Mouse (Mus musculus) right cerebral cortex, adult 18-20 months (tissue): ENCODE results near the gene 1190005I06Rik.
"Not testable (repeated sequence)": the region's sequence is repeated elsewhere in the genome, so short reads cannot be mapped to it uniquely, and the experiment has no call there.

Experiments used
- DNase-seq: peaks from one replicate; pipeline ENCODE4 v3.0.0; 2022; ENCODE audit warnings: mixed read lengths

1190005I06Rik gene

GRCm38 (mm10) chr8:120647532-120647931 is at the start of gene 1190005I06Rik:
Gene 1190005I06Rik, minus strand, starts transcription at chr8:120647632.
- DNase-seq = no peak

DNA sequence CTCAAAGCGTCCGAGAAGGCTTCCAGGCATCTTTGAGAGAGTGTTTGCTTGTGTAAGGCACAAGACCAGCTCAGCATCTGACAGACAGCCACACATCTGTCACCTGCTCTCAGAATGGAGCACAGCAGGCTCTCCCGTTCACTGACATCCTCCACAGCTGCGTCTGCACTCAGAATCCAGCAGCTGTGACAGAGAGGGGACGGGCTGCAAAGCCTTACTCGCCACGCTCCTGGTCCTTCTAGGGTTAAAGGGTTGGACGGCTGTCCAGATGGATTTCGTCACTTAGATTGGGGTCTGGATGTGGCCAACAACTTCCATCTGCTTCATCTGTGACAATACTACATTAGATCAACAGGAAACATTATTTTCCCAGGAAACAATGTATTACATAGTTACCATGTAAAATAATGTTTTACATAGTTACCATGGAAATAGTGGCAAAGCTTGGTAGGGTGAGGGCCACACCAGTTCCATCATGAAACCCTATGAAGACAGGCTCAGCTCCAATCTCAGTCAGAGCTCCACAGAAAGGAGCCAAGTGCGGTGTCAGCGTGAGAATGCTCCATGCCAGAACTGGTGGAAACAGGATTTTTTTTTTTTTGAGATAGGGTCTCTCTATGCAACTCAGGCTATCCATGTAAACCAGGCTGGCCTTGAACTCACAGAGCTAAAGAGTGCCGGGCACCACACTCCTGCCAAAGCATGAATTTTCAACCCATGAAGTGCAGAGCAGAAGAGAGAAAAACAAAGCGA is 49.1 kb upstream of the 1190005I06Rik start:
- DNase-seq = no peak

GRCm38 (mm10) chr8:120693861-120694493 is 46.5 kb upstream of the 1190005I06Rik start:
- DNase-seq = no peak

DNA sequence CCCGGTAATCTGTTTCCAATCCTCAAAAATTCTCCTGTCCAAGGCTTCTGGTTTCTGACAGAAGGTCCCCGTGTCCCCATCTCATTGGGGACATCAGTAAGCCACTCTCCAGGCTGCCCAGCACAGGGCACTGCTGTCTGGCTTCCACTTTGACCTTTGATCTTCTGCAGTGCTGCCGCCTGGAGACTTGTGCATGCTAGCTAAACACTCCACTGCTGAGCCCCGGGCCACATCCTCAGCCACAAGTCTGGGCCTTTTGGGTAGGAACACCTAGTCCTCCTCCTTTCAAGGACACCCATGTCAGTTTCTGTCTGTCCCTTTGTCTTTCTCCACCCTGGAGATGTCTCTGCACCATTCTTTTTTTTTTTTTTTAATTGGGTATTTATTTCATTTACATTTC is 45.5 kb upstream of the 1190005I06Rik start:
- no peak for DNase-seq

GRCm38 (mm10) chr8:120688511-120688910 is 41.1 kb upstream of the 1190005I06Rik start:
- DNase-seq = no peak

DNA sequence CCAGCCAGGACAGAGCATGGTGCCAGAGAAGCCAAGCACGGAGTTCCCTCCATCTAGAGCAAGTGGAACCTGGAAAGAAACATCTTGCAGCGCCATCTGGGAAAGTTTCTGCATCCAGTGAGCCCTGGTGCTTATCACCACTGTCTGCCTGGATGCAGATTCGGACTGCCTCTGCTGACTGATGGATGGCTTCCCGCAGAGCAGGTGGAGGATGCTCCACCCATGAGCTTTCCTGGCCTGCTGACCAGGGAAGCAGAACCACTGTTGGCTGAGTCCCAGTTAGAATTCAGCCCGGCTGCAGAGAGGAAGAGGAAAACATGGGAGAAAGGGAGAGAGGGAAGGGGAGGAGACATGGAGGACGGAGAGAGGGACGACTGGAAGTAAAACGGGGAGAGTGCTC is 40.4 kb upstream of the 1190005I06Rik start:
- no peak for DNase-seq

DNA sequence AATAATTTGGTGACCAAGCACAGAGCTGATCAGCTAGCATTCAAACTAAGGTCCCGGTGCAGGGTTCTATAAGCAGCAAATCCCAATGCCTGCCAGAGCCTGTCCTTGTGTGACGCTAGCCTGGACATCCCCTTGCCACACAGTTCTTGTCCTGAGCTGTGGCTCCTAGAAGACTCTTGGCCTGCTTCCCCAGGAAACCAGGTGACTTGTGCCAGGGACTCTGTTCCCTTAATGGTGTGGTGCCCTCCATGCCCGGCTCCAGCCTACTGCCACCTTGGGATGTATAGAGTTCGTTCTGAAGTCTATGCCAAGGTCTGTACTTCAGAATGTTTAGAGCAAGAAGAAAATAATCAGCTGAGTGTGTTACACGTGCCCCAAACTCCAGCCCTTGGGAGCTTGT is 39.1 kb upstream of the 1190005I06Rik start:
- DNase-seq = no peak

- DNase-seq = no peak
Observed at GRCm38 (mm10) chr8:120686051-120686450, 38.6 kb upstream of the 1190005I06Rik start.

DNA sequence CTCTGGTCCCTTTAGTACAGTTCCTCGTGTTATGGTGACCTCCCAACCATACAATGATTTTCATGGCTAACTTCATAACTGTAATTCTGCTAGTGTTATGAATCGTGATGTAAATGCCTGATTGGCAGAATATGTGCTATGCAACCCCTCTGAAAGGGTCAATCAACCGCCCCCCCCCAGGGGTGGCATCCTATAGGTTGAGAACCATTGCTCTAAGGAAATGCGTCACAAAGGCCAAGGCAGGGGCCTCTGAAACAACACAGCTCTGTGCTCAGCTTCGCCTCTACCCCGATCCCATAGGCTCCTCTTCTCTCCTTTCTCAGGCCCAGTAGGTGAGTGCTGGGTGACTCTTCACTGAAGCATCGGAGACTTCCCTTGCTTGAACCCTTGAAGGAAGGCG is 38.2 kb upstream of the 1190005I06Rik start:
- no peak for DNase-seq

DNA sequence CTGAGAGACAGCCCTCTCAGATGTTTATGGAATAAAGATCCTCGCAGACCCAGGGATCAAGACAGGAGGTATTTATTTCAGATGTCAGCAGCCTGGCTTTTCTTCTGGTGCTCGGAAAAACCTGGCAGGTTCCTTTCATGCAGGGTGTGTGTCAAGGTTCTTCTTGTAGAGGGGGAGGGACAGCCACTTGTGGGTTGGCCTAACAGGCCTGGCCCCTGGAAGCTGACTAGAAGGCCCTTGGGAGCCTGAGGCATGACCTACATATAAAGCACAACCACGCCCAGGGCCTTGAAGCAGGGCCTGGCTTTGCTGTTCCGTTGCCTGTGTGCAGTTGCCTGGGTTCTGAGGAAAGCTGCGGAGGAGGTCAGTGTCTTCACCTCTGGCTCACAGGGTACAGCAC is 37.7 kb upstream of the 1190005I06Rik start:
- no peak for DNase-seq

- DNase-seq = no peak
Observed at GRCm38 (mm10) chr8:120684082-120684481, 36.6 kb upstream of the 1190005I06Rik start.

DNA sequence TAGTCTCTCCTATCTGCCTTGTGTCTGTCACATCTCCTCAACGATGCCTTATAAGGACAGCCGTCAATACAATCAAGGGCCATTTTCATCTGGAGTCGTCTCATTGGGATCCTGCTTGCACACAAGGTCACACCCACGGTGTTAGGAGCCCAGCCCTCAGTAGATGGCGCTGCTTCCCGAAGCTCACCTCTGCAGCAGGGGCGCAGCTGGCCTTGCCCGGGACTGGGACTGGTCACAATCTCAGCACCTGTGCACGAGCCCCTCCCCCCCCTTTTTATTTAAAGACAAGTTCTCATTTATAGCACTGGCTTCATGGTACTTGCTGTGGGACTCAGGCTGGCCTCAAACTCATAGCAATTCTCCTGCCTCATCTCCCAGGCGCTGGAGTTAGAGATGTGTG is 36.2 kb upstream of the 1190005I06Rik start:
- no peak for DNase-seq

DNA sequence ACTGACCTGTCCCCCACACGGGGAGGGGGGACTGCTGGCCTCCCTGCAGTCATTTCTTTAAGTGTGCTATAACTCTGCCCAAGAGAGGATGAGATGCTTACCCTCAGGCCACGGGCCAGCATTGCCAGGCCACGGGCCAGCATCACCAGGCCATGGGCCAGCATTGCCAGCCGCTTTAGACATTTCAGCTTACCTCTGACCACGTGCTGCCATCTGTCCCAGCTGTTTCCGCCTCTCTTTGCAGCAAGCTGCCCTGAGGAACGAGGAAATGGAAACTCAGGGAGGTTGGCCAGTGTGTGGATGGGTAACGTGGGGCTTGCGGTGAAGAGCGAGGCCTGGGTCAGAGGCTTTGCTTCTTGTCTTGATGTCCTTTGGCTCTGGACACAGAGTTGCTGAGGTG is 33.7 kb upstream of the 1190005I06Rik start:
- DNase-seq = no peak

DNA sequence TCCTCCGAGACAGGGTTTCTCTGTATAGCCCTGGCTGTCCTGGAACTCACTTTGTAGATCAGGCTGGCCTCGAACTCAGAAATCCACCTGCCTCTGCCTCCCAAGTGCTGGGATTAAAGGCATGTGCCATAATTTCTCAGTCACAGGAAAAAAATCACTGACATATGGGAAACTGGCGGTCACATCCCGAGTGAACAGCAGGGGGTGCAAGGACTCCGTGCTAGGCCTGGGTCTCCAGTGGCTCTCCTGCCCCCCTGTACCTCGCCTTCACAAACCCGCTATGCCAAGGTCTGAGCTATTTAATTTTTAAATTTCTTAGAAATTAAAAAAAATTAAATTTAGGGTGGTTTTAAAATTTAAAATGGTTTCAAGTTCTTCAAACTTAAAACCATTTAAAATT is 33.0 kb upstream of the 1190005I06Rik start:
- DNase-seq = not testable (repeated sequence)

DNA sequence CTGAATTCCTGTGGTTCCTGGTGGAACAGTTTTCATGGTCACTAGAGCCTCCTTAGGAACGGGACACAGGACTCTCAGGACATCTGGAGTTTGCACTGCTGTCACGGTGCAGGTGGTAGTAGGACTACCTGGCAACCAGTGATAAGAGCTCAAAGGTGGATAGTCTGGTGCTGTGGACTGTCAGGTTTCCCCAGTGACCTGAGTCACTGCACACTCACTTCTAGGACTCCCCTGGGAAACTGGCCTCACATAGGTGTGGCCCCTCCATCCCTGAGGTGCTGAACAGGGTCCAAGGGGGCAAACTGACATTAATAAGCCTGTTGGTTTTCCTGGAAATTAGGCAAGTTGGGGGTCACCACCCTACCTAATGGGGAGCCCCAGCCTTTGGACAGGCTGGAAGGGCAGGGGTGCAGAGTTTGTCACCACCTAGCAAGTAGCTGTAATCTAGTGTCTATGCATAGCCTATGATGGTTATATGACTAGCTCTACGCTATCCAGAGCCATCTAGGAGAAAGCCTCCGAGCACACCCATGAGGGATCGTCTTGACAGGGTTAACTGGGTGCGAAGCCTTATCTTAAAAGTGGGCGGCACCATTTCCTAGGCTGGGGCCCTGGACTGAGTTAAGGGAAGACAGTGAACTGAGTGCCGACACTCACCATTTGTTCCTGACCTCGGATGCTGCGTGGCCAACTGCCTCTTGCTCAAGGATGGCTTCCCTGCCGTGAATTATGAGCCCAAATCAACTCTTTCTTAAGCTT is 32.4 kb upstream of the 1190005I06Rik start:
- DNase-seq = no peak

DNA sequence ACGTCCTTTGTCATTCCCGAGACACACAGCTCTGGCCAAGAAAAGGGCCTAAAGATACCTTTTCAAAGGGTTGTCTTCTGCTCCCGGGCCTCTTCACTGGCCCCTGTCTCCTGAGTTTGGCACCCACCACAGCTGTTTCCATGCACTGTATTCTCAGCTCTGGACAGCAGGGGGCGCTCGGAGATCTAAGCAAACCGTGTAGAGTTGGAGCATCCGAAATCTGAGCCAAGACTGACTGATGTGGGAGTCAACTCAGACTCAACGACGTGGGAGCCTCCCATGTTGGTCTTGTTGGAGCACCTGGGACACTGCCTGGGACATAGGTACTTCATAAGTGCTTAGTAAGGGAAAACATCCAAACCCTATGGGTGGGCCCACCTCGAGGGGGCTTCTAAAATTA is 31.0 kb upstream of the 1190005I06Rik start:
- DNase-seq = peak; percentile 83

DNA sequence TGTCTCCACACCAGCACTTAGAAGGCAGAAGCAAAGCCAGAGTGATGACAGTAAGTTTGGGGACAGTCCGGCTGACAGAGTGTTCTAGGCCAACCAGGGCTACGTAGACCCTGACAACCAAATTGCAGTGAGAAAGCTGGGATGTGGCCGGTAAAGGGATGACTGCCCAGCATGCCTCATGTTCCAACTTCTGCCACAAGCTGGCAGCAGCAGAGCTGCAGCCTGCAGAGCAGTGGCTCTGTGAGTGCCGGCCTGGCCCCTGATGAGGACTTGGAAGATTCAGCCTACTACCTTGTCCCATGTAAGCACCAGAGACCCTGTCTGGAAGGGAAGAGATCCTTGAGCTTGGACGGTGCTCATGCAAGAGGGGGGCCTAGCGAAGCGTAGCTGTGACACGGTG is 28.3 kb upstream of the 1190005I06Rik start:
- DNase-seq = no peak

DNA sequence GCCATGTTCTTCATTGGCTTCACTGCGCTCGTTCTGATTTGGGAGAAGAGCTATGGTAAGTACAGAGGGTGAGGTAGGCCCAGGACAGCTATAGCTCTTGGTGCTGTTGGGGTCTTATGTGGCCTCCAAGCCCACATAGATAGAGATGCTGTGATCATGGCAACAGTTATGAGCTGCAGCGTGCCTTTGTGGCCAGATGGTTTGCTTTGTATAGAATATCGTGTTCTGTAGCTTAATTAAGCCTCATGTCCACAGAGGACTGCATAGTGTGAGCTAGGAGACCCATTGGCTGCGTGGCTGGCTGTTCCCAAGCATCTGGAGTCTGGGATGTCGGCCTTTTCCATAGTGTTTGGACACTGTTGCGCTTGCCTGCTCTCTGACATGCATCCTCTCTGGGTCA is 25.9 kb upstream of the 1190005I06Rik start:
- DNase-seq = no peak

GRCm38 (mm10) chr8:120672626-120673229 is 25.3 kb upstream of the 1190005I06Rik start:
- no peak for DNase-seq

DNA sequence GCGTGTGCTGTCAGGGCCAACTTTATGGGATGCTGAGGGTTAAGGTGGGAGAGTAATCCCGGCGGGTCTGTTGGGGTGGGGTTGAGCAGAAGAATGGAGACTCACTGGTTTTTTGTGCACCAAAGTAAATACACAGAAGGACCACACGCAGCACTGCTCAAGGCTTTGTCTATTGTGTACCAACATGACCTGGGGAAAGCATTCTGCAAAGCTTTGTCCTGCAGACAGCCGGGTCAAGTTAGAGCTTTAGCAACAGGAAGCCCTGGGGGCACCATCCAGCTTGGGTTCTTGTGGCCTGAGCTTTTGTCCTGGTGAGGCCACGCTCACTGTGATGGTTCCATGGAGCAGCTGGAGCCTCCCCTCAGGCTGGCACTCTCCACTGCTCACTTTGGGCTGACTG is 24.3 kb upstream of the 1190005I06Rik start:
- DNase-seq = no peak

- no peak for DNase-seq
Observed at GRCm38 (mm10) chr8:120668374-120668905, 21.0 kb upstream of the 1190005I06Rik start, which contains the start of gene Emc8. Gene Emc8, minus strand, starts transcription at chr8:120668573.

GRCm38 (mm10) chr8:120667561-120668373 is 20.3 kb upstream of the 1190005I06Rik start, which contains the start of the genes Gm27021 and Cox4i1:
Gene Gm27021, minus strand, starts transcription at chr8:120668079.
Gene Cox4i1, plus strand, starts transcription at chr8:120668222.
- peak; percentile 92 for DNase-seq
